Mouse (Mus musculus) myocyte (in vitro differentiated cells): Measurements from ENCODE around the gene Slc39a11. TPM values are rescaled to one million over a fixed set of nuclear protein-coding genes. Genes with fewer than 3 reads are reported as not detected.

Experiments used
- H3K27me3 ChIP-seq: one replicate; pipeline ENCODE4 v1.6.1; 2011; ENCODE audit not compliant: control insufficient read depth, insufficient read depth, insufficient read length
- H3K36me3 ChIP-seq: one replicate; pipeline ENCODE4 v1.6.1; 2011; ENCODE audit not compliant: control insufficient read depth, insufficient read depth
- H3K4me2 ChIP-seq: one replicate; pipeline ENCODE4 v1.6.1; 2011; ENCODE audit warnings: low read depth, control low read depth
- H3K4me3 ChIP-seq: one replicate; pipeline ENCODE4 v1.5.1; 2011; ENCODE audit warnings: mild to moderate bottlenecking, control low read depth, moderate library complexity
- H3K79me2 ChIP-seq: one replicate; pipeline ENCODE4 v1.6.1; 2011; ENCODE audit not compliant: control insufficient read depth, insufficient read depth
- H3ac ChIP-seq: one replicate; pipeline ENCODE4 v1.6.1; 2011; ENCODE audit not compliant: control insufficient read depth, insufficient read length
- CEBPB ChIP-seq: IDR thresholded peaks from 2 replicates; pipeline ENCODE4 v1.6.1; 2011; ENCODE audit warnings: mild to moderate bottlenecking, moderate library complexity; ENCODE audit not compliant: poor library complexity, insufficient read depth, severe bottlenecking
- E2F4 ChIP-seq: IDR thresholded peaks from one replicate; pipeline ENCODE4 v1.6.1; 2011; ENCODE audit warnings: mild to moderate bottlenecking, control low read depth, moderate library complexity; ENCODE audit not compliant: insufficient read depth
- MAX ChIP-seq: IDR thresholded peaks from one replicate; pipeline ENCODE4 v1.6.1; 2011; ENCODE audit warnings: low read depth, mild to moderate bottlenecking, control low read depth
- MYOD1 ChIP-seq, 3 experiments: IDR thresholded peaks; one replicate each; pipeline ENCODE4 v1.6.1; 2011; ENCODE audit warnings: control low read depth in 2 of 3, low read depth in 2 of 3, mild to moderate bottlenecking in 2 of 3, moderate library complexity in 1 of 3; ENCODE audit not compliant: insufficient read length in 2 of 3, control insufficient read depth in 1 of 3
- MYOG ChIP-seq, 3 experiments: IDR thresholded peaks; one replicate each; pipeline ENCODE4 v1.6.1; 2011; ENCODE audit warnings: control low read depth in 2 of 3, low read depth in 2 of 3, mild to moderate bottlenecking in 2 of 3; ENCODE audit not compliant: insufficient read length in 2 of 3, control insufficient read depth in 1 of 3, insufficient read depth in 1 of 3
- POLR2A ChIP-seq: IDR thresholded peaks from one replicate; pipeline ENCODE4 v1.6.1; 2011; ENCODE audit warnings: low read depth, mild to moderate bottlenecking, control low read depth, moderate library complexity; ENCODE audit not compliant: insufficient read length
- POLR2AphosphoS2 ChIP-seq: IDR thresholded peaks from one replicate; pipeline ENCODE4 v1.6.1; 2011; ENCODE audit warnings: low read depth, control low read depth; ENCODE audit not compliant: insufficient read length
- REST ChIP-seq: IDR thresholded peaks from one replicate; pipeline ENCODE4 v1.6.1; 2011; ENCODE audit warnings: mild to moderate bottlenecking, control low read depth, moderate library complexity; ENCODE audit not compliant: insufficient read depth, insufficient read length
- SRF ChIP-seq: IDR thresholded peaks from one replicate; pipeline ENCODE4 v1.6.1; 2011; ENCODE audit warnings: low read depth; ENCODE audit not compliant: control insufficient read depth, insufficient read length
- TCF12 ChIP-seq: IDR thresholded peaks from one replicate; pipeline ENCODE4 v1.6.1; 2011; ENCODE audit warnings: mild to moderate bottlenecking, control low read depth; ENCODE audit not compliant: poor library complexity, insufficient read depth, severe bottlenecking
- TCF3 ChIP-seq: IDR thresholded peaks from one replicate; pipeline ENCODE4 v1.6.1; 2011; ENCODE audit warnings: low read depth, control low read depth; ENCODE audit not compliant: insufficient read length
- USF1 ChIP-seq: IDR thresholded peaks from one replicate; pipeline ENCODE4 v1.6.1; 2011; ENCODE audit warnings: low read depth, mild to moderate bottlenecking, control low read depth, moderate library complexity
- polyA plus RNA-seq: library from polyadenylated mRNA; unstranded; fragments of >200 nt; fragmentation: generic; extraction: Trizol; gene quantifications from one replicate; pipeline ENCODE4 v1.2.1, GENCODE M21; 2012; ENCODE audit warnings: missing spikeins

Slc39a11 gene
- polyA plus RNA-seq, 1 experiment = 15.7 TPM

- Histone ChIP-seq H3ac (no peak overlapping the region), H3K4me3 (no peak overlapping the region)
These were observed 37.9 kb downstream of the Slc39a11 start for GRCm38 (mm10) chr11:113611664-113612611.

GRCm38 (mm10) chr11:113611112-113611646 is 38.7 kb downstream of the Slc39a11 start:
- Histone ChIP-seq H3K36me3 (no peaks in the 10 kb centered on the region), H3K79me2 (no peaks in the 10 kb centered on the region), H3K27me3 (no peaks in the 10 kb centered on the region), H3K4me3 (no peak overlapping the region), H3K4me2 (no peak overlapping the region), H3ac (no peak overlapping the region)
- TF ChIP-seq CEBPB (no peak), TCF3 (no peak), MAX (no peak), SRF (no peak)

More at GRCm38 (mm10) chr11:113611664-113612611, 37.9 kb downstream of the Slc39a11 start:
- TF ChIP-seq MYOD1 (IDR thresholded peaks at IDR 0.05; ENCODE audit: control insufficient read depth in 1 of 3, insufficient read length in 2 of 3, low read depth in 2 of 3) (no peak), USF1 (no peak), TCF3 (no peak), POLR2AphosphoS2 (no peak), SRF (no peak), CEBPB (no peak), POLR2A (no peak), TCF12 (no peak), REST (no peak), MYOG (IDR thresholded peaks at IDR 0.05; ENCODE audit: control insufficient read depth in 1 of 3, insufficient read depth in 1 of 3, insufficient read length in 2 of 3, low read depth in 2 of 3) (no peak), MAX (no peak)
- Histone ChIP-seq H3K4me2 (peak overlapping the region; percentile 56), H3K79me2 (no peaks in the 10 kb centered on the region), H3K36me3 (no peaks in the 10 kb centered on the region), H3K27me3 (no peaks in the 10 kb centered on the region)

- Histone ChIP-seq H3K27me3 (no peaks in the 10 kb centered on the region), H3K79me2 (no peaks in the 10 kb centered on the region), H3K4me2 (peak overlapping the region; percentile 40), H3K36me3 (no peaks in the 10 kb centered on the region), H3ac (no peak overlapping the region), H3K4me3 (no peak overlapping the region)
- TF ChIP-seq E2F4 (no peak), CEBPB (0 out of 2 replicates have a peak, but pooled peaks have one; percentile 37)
These were observed 39.6 kb downstream of the Slc39a11 start for GRCm38 (mm10) chr11:113610266-113610665.

- no peak overlapping the region for H3K4me3 ChIP-seq
- H3ac ChIP-seq = no peak overlapping the region
- no peaks in the 10 kb centered on the region for H3K79me2 ChIP-seq
- no peaks in the 10 kb centered on the region for H3K36me3 ChIP-seq
- peak overlapping the region; percentile 40 for H3K4me2 ChIP-seq
- H3K27me3 ChIP-seq = no peaks in the 10 kb centered on the region
- TF ChIP-seq TCF3 (no peak), E2F4 (no peak), MAX (no peak), USF1 (no peak), POLR2AphosphoS2 (no peak), POLR2A (no peak), MYOG (IDR thresholded peaks at IDR 0.05; ENCODE audit: control insufficient read depth in 1 of 3, insufficient read depth in 1 of 3, insufficient read length in 2 of 3, low read depth in 2 of 3) (no peak), SRF (no peak)
These were observed 40.3 kb downstream of the Slc39a11 start for GRCm38 (mm10) chr11:113609581-113609980.

- H3K79me2 ChIP-seq = no peaks in the 10 kb centered on the region
- TF ChIP-seq E2F4 = no peak
- H3K4me2 ChIP-seq = no peak overlapping the region
- no peak overlapping the region for H3ac ChIP-seq
- no peaks in the 10 kb centered on the region for H3K27me3 ChIP-seq
- no peaks in the 10 kb centered on the region for H3K36me3 ChIP-seq
- no peak overlapping the region for H3K4me3 ChIP-seq
These were observed 42.3 kb downstream of the Slc39a11 start for GRCm38 (mm10) chr11:113607556-113607955.
